Mouse (Mus musculus) gastrocnemius, adult 8-10 months (tissue): ENCODE data around the gene Dpp4. TPM values are rescaled to one million over a fixed set of nuclear protein-coding genes. Genes with fewer than 3 reads are reported as not detected.

Experiments
- DNase-seq, 2 experiments: peaks; one replicate each; pipeline ENCODE4 v3.0.0; 2022; ENCODE audit warnings: low spot score in 2 of 2
- total RNA-seq, 4 experiments: library from RNA; stranded (reverse); gene quantifications; 2 replicates each; pipeline ENCODE4 v1.2.4; 2022

Gene Dpp4
- total RNA-seq, 4 experiments from 2014 or later: 2.0 to 3.4 (median 2.2) TPM

DNA sequence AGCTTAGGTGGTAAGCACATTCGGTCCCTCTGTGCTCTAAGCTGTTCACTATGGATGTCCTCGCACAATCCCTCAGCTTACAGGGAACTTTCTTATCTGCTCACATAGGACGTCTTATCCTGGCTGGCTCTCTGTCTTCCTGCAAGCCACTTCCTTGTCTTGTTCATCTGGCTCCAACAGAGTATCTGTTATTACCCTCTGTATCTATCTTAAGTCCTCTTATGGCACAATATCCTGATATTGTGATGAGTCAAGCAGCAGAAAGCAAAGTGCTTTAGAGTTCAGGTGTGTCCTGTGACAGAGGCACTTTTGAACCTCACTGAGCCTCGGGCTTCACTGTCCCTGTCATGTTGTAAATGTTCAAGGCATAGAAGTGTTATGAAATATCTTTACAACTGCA lies 48.4 kb downstream of the Dpp4 start:
- no peak for DNase-seq

DNA sequence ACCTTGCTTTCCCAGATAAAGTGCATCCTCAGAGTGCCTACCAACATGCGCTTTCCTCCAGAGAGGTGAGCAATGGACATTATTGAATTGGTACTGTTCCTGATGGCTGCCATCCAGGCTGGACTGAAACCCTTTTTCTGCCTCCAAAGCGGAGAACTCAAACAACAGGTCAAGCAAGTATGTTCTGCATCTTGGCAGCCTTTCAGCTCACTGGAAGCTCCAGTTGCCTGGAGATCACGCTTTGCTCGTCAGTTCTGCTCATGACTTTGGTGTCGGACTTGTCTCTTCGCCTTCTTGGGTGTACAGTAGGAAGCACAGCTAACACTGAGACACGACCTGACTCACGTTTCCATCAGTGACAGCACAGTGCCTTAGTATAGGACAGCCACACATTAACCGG lies 49.8 kb downstream of the Dpp4 start:
- no peak for DNase-seq

DNA sequence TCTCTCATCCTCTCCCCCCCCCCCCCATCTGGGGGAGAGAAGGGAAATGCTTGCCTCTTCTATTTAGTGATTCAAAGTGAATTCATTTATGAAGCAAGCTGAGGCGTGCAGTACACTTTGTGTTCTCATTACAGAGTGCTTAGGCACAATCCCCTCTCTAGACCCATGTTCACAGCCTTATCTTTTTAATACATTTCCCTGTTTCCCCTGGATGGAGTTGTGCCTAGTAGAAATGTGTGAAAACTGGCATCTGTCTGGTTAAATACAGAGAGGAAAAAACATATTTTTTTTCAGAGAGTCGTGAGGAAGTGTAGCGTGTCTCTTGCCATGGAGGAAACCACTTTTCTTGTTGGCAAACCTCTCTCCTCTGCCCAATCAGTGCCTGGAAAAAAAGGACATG lies 50.5 kb downstream of the Dpp4 start:
- DNase-seq: no peak

DNA sequence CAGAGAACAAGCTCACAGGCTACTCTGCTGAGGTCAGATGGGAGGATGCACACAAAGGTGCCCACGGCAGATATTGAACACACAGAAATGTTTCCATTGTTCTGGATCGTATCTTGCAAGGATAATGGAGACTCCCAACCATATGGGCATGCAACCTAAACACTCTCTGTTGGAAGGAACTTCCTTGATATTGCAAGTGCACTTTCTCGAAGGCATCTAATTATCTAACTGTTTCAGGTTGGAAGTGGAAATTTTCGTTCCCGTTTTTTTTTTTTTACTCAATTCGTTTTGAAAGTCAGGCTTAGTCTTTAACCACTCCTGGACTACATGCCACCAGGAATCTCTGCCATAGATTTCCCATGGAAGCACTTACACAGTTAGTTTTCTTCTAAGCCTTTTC lies 51.2 kb downstream of the Dpp4 start:
- no peak for DNase-seq

DNA sequence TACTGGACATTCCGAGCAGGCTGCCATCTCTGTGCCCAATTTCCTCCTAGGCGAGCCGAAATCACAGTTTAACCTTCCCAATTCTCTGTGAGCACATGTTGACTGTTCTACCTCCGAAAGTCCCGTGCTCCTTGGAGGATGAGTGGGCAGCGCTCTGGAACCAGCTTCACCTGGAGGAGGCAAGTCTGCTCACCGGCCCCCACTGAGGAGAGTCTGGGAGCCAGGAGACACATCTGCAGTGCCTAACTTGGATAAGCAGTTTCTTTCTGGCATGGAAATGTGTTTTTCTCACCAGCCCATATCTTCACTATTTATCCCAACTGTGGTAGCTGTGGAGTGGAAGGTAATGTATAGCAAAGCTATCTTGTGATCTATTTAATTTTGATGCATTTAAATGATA lies 54.8 kb downstream of the Dpp4 start:
- DNase-seq: no peak

DNA sequence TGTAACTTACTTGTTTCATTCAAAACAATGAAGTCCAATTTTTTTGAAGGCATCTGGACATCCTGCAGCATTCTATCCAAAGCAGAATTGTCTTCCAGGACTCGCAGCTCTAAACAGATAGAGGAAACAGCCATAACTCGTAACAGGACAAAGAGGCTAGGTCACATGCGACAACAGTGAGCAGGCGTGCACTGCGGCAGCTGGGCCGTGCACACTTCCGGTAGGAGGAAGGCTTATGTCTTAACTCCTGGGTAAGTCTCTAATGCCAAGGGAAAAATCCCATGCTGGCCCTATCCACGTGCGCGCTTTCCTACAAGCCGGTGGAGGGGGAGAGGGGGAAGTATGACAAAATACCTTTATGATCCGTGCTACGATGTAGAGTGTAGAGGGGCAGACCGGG lies 55.4 kb downstream of the Dpp4 start:
- no peak for DNase-seq

DNA sequence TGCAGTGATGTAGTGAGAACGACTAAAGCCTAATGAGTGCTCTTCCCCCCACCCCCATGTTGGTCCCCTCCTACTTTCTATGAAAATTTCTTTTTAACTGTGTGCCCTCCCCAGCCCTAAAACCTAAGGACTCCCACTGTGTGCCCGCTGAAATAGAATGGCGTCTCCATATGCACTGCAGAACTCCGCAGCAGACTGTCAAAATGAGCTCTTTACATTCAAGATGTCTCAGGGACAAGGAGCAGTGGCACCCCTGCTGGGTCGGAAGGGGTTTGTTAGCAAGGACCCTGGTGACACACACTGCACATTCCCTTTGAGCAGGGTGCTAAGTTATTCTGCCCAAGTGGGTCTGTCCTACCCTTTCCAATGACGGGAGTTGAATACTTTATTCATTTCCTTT lies 56.3 kb downstream of the Dpp4 start:
- DNase-seq: no peak

DNA sequence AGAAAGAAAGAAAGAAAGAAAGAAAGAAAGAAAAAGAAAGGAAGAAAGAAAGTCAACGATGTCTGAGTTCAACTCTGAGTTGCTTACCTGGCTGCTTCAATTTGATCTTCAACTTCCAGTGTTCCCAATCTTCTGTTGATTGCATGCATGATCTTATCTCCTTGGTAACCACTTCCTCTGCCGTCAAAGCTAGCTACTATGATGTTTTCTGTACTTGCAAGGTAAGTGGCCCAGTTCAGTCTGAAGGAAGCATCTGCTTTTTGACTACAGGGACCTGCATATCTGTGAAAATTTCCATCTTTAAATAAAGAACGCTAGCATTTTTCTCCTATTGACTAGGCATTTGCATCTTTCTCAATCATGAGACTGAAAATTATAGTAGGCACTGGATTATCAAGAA lies 60.0 kb downstream of the Dpp4 start:
- no peak for DNase-seq

DNA sequence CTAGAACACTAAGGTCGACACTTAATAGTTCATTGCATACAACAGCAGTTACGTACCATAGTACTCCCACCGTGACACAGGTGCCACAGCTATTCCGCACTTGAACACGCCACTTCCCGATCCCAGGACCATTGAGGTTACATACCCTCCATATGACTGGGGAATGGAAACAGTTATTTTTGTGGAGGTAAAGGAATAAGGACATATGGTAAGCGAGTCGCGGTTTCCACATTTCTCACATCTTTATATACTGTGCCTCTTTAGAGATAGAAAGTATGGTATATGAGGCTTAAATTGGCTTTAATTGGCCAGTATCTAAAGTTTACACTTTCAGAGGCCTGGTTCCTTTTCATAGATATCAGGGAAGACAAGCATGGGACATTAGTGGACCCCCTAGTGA lies 64.3 kb downstream of the Dpp4 start:
- no peak for DNase-seq

DNA sequence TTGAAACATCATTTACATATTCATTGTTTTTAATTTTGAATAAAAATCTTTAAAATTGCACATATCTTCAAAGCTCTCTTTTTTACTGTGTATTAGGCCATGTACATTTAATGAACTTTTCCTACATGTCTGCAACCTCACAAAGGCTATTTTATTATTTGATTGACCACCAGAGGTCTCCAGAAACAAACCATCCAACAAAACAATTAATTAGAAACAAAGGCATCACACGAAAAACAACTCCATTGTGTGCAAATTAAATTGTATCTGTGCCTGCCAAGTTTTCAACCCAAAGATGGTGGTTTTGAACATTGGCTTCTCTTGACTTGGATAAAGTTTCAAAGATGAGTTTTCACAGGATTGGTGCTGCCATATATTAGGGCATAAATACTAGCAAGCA lies 65.3 kb downstream of the Dpp4 start:
- DNase-seq: no peak

DNA sequence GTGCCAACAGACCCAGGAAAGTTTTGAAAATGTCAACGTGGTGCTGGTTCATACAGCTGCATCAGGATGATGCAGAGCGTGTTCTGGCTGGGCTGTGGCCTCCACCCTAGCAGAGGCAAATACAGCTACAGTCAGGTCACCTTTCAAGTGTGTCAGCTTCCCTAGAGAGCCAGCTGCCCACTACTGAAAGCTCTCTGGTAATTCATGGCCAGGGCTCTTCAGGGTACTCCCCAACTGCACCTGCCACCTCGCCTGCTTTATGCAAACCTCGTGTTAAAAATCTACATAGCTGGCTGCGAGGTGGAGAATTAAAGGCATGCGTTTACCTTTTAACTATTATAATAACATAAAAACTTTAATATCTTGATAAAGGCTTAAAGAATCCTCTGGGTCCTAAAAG lies 67.7 kb downstream of the Dpp4 start:
- no peak for DNase-seq

DNA sequence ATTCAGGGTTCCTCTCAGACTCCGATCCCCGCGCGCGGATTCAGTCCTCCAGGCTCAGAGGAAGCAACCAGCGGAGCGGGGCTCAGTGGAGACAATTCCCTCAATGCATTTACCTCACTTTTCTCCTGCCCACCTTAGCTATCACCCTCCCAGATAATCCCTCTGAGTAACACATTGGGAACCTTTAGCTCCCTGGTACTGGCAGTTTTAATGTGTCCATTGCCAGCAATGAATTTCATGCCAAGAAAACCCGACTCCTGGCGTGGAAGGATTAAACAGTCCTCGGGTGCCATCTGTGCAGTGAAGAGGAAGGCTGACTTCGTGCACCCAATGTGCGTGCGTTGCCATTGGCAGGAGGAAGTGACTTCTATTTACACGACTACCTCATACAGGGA lies 70.3 kb downstream of the Dpp4 start:
- no peak for DNase-seq

DNA sequence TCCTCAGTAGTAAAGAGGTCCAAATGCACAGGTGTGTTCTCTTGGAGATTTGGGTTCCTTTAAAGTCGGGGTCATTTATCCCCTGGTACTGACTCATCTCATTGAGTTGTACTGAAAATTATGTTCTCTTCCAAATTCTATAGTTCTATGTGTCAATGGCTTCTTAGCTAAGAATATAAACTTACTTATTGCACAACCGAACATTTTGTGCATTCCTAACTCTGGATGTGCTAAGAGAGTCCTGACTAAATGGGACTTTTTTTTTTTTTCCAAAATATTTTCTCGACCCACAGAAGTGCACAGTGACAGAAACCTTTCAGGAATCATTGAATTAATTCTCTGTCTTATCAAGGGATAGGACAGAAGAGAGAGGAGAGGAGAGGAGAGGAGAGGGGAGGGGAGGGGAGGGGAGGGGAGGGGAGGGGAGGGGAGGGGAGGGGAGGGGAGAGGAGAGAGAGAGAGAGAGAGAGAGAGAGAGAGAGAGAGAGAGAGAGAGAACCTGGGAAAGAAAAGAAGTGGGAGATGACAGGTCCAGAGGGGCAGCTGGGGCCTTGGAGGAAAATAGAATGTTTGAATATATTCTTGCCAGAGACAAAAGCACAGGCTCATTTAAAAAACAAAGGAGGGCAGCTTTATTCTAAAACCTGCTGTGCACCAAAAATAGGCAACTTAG lies 70.8 kb downstream of the Dpp4 start:
- no peak for DNase-seq

DNA sequence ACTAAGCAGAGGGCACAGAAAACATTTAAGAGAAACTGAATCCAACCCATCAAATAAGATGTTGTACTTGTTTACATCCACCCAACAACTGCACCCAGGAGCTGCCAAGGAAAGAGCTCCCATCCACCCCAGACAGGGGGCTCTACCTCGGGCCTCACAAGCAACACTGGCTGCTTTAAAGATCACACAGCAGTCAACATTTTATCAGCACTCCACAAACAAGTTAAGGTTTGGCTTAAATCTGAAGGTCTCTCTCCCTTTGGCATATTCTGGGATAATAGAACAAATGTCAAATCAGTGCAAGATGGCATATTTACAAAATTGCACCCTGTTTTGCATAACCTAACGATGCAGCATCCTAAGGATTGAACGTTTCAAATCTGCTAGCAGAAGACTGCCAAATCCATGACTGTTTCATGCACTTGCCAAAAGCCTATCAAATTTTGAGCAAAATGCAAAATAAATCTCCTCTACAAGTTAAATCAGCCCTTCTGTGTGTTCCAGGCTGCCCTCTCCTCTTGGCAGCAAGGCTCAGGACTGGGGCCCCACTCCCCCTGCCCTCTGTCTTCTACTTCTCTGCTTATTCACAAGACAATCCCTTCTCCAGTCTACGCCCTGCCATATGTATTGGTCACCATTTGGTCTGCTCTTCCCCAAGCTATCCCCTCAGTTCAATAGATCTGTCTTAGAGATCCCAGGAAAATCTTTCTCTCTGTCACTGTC lies 72.6 kb downstream of the Dpp4 start:
- no peak for DNase-seq

DNA sequence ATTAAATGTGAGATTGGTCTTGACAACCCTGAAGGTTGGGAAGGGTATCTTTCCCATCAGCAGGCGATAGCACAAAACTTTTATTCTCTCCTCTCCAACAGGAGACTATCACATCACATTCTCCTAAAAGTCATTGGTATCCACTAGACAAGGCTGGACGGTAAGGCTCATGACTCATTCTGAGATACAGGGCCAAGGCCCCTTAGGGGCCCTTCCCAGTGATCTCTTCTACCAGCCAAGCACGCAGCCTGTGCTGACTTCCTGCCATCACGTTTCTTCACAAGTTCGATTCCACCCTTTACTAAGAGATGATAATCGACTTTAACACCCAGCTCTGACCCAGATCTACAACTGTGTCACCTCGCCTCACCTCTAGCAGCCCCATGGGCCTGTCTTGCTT lies 74.9 kb downstream of the Dpp4 start:
- DNase-seq: no peak

DNA sequence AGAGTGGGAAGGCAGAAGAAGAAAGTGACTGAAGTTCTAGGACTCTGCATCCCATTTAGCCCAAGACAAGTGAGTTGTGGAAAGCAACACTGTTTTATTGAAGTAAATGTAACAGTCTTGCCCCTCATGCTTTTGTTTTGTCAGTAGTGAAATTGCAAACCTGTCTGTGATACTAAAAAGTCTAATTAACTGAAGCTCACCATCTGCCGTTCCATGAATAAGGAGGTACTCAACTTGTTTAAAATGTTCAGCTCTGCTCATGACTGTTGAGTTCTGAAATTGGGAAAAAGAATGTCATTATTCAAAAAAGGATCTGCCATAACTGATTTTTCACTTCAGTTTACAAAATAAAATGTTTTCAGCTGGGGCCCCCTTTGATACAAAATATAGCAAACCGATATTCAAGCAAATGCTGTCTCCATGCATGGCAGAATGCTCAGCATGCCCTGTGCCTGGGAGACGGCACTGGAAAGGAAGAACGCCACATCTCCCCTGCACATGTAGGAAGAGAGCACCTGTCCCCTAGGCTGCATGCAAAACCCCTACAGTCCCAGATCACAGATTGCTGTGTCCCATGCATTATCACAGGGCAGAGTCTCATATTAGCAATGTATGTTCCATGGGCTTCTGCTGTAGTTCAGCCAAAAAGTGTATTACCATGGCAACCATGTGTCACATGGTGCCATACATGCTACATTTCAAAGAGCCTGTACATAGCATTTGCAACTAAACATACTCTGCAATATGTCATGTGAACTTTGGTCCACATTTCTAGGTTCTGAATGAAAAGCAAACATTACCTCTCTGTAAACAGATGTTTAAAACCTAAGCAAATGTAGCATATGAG lies 77.4 kb downstream of the Dpp4 start:
- no peak for DNase-seq

DNA sequence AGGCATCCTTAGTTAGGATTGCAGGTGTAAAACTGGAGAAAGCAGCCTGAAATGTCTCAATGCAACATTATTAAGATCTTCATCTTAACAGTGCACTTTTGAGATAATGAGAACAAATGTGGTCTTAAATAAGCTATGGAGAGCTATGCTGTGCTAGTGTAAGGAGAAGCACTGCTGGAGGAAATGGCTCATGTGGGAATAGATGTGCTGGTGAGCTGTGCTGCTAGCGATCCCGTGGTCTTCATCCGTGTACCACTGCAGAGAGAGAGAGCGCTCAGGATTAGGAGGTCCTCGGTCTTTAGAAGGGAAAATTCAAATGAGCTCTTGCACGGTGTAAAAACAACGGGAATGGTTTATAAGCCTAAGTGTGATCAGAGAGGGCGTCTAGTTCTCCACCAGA lies 79.6 kb downstream of the Dpp4 start:
- DNase-seq: no peak

DNA sequence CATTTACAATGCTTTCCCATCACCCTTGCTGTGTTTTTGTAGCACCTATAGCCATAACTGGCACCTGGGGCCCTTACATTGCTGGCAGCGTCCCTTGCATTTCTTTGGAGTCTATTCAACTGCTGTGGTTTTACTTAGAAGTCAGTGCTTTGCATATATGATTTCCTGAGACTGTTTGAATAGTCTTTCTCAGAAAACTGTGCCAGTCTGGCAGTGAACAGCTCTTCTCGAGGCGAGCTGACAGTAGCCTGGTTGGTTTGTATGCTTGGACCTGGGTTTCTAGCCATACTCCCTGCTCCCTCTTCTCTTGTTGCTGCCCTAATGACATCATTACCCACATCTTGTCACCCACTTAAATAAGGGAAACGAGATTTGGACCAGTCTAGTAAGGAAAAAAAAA lies 80.1 kb downstream of the Dpp4 start:
- DNase-seq: no peak

DNA sequence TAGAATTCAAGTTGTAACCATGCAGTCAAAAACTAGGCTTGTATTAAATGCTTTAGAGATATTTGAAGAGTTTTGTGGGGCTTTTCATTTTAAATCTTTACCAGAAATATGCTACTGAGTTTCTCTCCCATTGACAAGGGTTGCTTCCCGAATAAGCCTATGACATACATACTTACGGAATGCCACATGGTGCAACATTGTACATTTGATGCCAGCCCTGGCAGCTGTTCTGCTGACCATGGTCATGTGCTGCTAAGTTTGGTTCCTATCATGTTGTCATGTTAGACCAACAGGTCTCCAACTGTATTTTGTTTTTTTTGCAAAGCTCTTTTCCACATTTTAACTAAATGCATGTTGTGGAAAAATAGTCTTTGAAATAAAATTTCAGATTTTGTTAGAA lies 86.6 kb downstream of the Dpp4 start:
- DNase-seq: peak; percentile 46 to 73

DNA sequence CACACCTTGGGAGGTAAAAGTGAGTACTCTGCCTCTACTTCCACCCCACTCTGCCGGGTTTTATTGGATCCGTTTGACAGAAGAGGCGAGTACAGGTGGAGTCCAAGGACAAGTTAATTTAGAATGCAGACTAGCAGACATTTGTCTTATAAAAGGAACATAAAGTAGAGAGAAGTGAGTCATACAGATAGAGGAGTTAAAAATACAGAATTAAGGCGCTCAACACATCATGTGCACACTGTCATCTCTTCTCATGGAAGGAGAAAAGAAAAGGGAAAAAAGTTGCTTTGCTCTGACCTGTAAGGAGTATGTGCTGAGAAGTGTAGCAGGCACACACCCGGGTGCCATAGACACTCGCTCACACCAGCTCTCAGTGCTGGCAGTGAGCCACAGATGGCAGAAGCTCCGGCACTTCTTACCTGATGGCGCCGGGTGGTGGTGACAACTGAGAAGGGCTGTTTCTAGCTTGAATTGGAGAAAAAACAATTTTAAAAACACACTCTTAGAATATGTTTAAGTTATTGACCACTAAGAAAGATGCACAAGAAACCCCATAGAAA lies 88.9 kb downstream of the Dpp4 start:
- no peak for DNase-seq

DNA sequence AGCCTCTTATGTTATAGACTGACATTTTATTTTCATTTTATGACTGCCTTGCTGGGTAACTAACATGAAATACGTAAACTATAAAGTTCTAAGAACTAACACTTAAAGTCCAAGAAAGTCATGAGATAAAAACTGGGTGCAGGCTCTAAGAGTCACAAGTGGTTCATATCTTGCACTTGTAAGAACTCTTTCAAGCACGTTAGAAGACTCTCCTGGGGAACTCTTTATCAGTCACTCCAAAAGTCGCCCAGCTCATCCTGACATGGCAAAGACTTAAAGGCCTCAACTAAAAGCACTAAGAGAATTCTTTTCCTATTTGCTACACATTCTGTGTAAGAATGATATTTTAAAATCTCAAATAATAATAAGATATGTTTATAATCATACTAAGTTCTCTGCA lies 92.5 kb downstream of the Dpp4 start:
- DNase-seq: no peak

DNA sequence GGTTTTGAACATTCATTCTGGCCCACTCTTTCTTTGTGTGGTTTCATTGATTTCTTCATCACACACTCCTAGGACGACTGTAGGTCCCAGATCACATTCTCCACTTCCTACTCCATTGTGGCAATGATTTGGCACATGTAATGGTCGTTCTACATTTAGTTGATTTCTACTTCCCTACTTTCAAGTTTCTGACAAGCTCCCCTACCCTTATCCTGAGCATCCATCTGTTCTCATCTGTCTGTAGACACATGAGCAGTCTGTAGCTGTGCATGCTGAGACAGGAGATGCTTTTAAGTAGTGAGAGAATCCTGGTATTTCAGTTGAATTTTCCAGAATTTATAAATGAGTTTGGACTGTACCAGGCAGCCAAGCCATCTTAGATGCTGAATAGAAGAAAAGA lies 95.1 kb downstream of the Dpp4 start:
- no peak for DNase-seq
